Mouse (Mus musculus) stomach, embryonic 15.5 days (tissue): Measurements from ENCODE around the gene Erich6. TPM values are rescaled to one million over a fixed set of nuclear protein-coding genes. Genes with fewer than 3 reads are reported as not detected.

ENCODE experiments used
- ATAC-seq: fragments of 200-750 bp; cut with Nextera tagmentation; 2 replicates; pipeline ENCODE4 v1.8.0; 2017; ENCODE audit warnings: low read depth, moderate number of reproducible peaks, moderate TSS enrichment; ENCODE audit not compliant: insufficient read depth, low FRiP score
- H3K27ac ChIP-seq: fragments of 300-500 bp; sonication (generic); 2 replicates; pipeline ENCODE4 v1.5.1; 2015; ENCODE audit warnings: mild to moderate bottlenecking, inconsistent platforms
- H3K27me3 ChIP-seq: fragments of 300-500 bp; sonication (generic); replicated peaks from 2 replicates; pipeline ENCODE4 v1.6.1; 2015; ENCODE audit warnings: inconsistent platforms
- H3K36me3 ChIP-seq: fragments of 300-500 bp; sonication (generic); 2 replicates; pipeline ENCODE4 v1.6.1; 2015; ENCODE audit warnings: inconsistent platforms
- H3K4me1 ChIP-seq: fragments of 300-500 bp; sonication (generic); 2 replicates; pipeline ENCODE4 v1.6.1; 2015; ENCODE audit warnings: inconsistent platforms
- H3K4me2 ChIP-seq: fragments of 300-500 bp; sonication (generic); 2 replicates; pipeline ENCODE4 v1.6.1; 2015; ENCODE audit warnings: mild to moderate bottlenecking, inconsistent platforms
- H3K4me3 ChIP-seq: fragments of 300-500 bp; sonication (generic); replicated peaks from 2 replicates; pipeline ENCODE4 v1.5.1; 2015; ENCODE audit warnings: inconsistent platforms
- H3K9ac ChIP-seq: fragments of 300-500 bp; sonication (generic); 2 replicates; pipeline ENCODE4 v1.6.1; 2015; ENCODE audit warnings: inconsistent platforms
- H3K9me3 ChIP-seq: fragments of 300-500 bp; sonication (generic); 2 replicates; pipeline ENCODE4 v1.6.1; 2016; ENCODE audit warnings: inconsistent platforms
- WGBS: fragments of 180-500 bp; shearing (Covaris S2); methylation state at CpG from one replicate; pipeline ENCODE4 v1.1.7; 2015; 5-methylcytosine and 5-hydroxymethylcytosine counted together
- polyA plus RNA-seq: library from polyadenylated mRNA; unstranded; fragments of >200 nt; fragmentation: Nextera tagmentation; extraction: Ambion mirVana; gene quantifications from 2 replicates; pipeline ENCODE4 v1.2.1, GENCODE M21; 2015

Gene Erich6
- polyA plus RNA-seq, 1 experiment from 2014 or later = not detected

DNA sequence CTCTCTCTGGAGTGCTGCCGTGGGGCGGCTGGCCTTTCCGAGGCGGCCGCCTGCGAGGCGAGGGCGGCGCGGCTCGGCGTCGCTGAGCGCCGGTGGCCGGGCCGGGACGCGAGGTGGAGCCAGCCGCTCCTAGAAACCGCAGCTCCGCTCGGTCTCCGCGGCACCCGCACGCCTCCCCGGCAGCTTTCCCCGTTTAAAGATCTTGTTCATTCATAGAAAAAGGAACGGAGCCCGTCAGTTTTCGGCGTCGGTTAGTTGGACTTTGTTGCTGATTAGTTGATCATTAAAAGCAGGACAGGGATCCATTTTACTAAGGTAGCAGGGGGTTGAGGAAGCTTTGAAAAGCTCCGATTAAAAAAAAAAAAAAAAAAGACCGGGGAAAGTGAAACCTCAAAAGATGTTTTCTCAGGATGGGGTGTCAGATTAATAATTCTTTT is 59.9 kb downstream of the Erich6 start:
- WGBS = under 1% methylated on average over 35 of the region's 36 CpGs
- H3K36me3 ChIP-seq = 0 out of 2 replicates have a peak, but pooled peaks cover 3% of the 10 kb centered on the region

DNA sequence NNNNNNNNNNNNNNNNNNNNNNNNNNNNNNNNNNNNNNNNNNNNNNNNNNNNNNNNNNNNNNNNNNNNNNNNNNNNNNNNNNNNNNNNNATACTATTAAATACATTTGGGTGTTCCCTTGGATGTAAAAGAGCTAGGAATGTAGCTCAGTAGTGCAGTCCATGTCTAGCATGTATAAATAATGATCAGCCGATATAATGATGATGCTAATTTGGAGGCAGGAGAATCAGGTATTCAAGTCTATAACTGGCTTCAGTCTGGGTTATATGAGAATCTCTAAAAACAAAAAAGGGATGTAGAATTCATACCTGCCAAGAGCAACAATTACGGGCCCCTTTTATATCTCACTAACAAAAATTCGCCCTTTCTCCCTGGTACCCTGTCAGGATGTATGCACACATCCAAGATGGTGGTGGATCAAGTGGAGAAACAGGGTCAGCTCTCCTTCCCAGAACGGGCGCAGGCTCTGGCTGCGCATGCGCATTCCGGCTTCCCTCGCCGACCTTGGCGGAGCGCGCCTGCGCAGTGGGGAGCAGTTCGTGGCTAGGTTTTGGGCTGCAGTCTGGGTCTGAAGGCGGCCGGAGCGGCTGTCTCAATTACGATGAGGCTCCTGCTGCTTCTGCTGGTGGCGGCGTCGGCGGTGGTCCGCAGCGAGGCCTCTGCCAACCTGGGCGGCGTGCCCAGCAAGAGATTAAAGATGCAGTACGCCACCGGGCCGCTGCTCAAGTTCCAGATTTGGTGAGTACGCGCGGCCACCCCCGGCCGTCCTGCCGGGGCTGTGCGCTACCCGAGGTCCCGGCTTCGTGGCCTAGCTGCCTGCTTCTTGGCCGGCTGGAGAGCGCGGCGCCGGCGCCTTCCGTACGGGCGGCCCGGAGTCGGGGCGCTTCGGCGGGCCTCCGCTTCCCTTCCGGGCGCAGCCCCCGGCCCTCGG is 60.6 kb downstream of the Erich6 start, which contains the start of gene Selenot:
Gene Selenot, plus strand, starts transcription at position 500 of the 930 bp plus-strand sequence.
- 2% methylated on average over 59 of the region's 59 CpGs for WGBS

More for the DNA sequence above, 59.9 kb downstream of the Erich6 start:
- peak overlapping the region; percentile 95 for H3K4me3 ChIP-seq
- H3K9me3 ChIP-seq = no peaks in the 10 kb centered on the region
- H3K27ac ChIP-seq = peak overlapping the region; percentile 99
- H3K4me1 ChIP-seq = no peaks in the 10 kb centered on the region
- H3K4me2 ChIP-seq = peak overlapping the region; percentile 54
- peak overlapping the region; percentile 99 for H3K9ac ChIP-seq
- H3K27me3 ChIP-seq = no peaks in the 10 kb centered on the region
- ATAC-seq = peak; percentile 76

DNA sequence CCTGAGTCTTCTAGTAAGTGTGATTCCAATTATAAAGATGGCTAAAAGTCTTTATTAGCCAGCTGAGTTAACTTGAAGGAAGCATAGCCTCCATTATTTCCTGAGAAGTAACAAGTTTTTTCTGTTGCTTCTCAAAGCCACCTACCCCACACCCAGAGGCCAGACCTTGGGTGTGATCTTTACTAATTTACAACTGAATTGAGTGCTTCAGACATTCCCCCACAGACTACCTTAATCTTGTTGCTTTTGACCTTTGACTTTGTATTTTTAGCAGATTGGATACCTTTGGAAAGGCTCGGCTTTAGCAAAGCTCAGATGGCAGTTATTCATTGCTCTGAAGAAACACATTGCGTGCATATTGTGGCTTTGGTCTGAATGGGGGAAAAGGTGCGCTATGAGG is 66.2 kb downstream of the Erich6 start:
- WGBS = 73% methylated on average over 3 of the region's 3 CpGs
- Histone ChIP-seq H3K27ac (no peak overlapping the region), H3K36me3 (no peaks in the 10 kb centered on the region), H3K9ac (no peak overlapping the region), H3K4me1 (no peaks in the 10 kb centered on the region), H3K9me3 (no peaks in the 10 kb centered on the region), H3K27me3 (no peaks in the 10 kb centered on the region), H3K4me3 (no peak overlapping the region), H3K4me2 (no peak overlapping the region)
- ATAC-seq = no peak

More for the DNA sequence above, 60.6 kb downstream of the Erich6 start, which contains the start of gene Selenot:
- Histone ChIP-seq H3K36me3 (0 out of 2 replicates have a peak, but pooled peaks cover 3% of the 10 kb centered on the region), H3K4me2 (peak within 1 kb of the TSS; percentile 54), H3K4me1 (no peaks in the 10 kb centered on the region), H3K9me3 (no peaks in the 10 kb centered on the region), H3K27ac (peak within 1 kb of the TSS; percentile 99), H3K27me3 (no peaks in the 10 kb centered on the region), H3K4me3 (peak within 1 kb of the TSS; percentile 95), H3K9ac (peak within 1 kb of the TSS; percentile 99)
- ATAC-seq = peak; percentile 92

Other genes with a start within 250 kb of the Erich6 start
- 10.5 and 11.0 TPM in 2 replicates for gene Tsc22d2, start 222.5 kb downstream of the Erich6 start, polyA plus RNA-seq
- 48.1 and 55.6 TPM in 2 replicates for gene Eif2a, start 111.4 kb downstream of the Erich6 start, polyA plus RNA-seq
- gene Serp1, start 111.3 kb downstream of the Erich6 start, polyA plus RNA-seq = 218 and 255 TPM in 2 replicates
- gene Selenot, start 60.6 kb downstream of the Erich6 start, polyA plus RNA-seq = 19.4 and 20.3 TPM in 2 replicates
- 5.4 and 6.0 TPM in 2 replicates for gene Siah2, start 55.2 kb upstream of the Erich6 start, polyA plus RNA-seq
- gene Mindy4b-ps, start 185.1 kb upstream of the Erich6 start, polyA plus RNA-seq = not detected in 2 replicates
- gene Clrn1, start 248.1 kb upstream of the Erich6 start, polyA plus RNA-seq = not detected in 2 replicates